Mouse (Mus musculus) E14TG2a.4 (cell line): ENCODE data around the gene Ubash3b.

ENCODE experiments used
- CTCF ChIP-seq: conservative IDR thresholded peaks from 2 replicates; pipeline ENCODE4 v1.5.1; 2014; ENCODE audit warnings: low read length
- NANOG ChIP-seq: IDR thresholded peaks from 2 replicates; pipeline ENCODE4 v1.6.1; 2014; ENCODE audit warnings: borderline replicate concordance, low read length, mixed read lengths

GRCm38 (mm10) chr9:41076150-41076549 lies 85.3 kb downstream of the Ubash3b start:
- TF ChIP-seq NANOG (no peak), CTCF (no peak)
